Mouse (Mus musculus) layer of hippocampus, adult 9-10 months (tissue): Measurements from ENCODE around the gene Ptpn18.
"Not testable (repeated sequence)": the region's sequence is repeated elsewhere in the genome, so short reads cannot be mapped to it uniquely, and the experiment has no call there.

Source experiments
- DNase-seq: peaks from one replicate; pipeline ENCODE4 v3.0.0; 2022; ENCODE audit warnings: low spot score

The Ptpn18 gene

GRCm38 (mm10) chr1:34459284-34460060 lies at the start of gene Ptpn18:
TSS of gene Ptpn18 (plus strand) at chr1:34459762.
- peak; percentile 86 for DNase-seq

DNA sequence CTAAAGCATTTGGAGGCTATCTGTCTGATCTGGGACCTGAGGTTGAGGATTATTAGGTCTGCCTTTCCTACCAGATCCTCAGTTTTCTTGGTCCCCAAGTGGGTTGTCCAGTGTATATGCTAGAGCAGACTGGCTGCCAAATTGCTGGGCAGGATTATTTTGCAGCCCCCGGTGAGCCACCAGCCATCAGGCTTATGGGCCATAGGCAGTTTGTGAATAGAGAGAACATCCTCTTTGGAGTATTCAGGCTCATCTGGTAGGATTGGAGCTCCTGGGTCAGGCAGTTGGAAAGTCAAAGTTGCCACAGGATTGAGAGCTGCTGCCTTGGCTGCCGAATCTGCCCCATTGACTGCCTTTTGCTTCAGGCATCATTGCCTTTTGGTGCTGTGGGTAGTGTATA lies 31.1 kb upstream of the Ptpn18 start:
- DNase-seq, result no peak

DNA sequence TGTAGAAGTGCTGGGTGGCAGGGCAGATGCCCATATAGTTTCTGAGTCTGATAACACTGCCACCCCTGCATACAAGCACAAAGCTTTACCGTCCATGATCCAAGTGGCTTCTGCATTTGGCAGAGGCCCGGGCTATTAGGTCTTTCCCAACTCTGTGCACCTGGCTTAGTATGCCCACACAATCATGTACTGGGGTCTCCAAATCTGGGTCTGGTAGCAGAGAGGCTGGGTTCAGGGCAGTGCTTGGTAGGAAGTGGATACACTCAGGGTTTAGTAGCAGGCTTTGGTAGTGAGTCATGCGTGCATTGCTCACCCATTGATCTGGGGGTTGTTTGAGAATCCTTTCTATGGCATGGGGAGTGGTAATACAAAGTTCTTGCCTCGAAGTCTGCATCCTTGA lies 30.3 kb upstream of the Ptpn18 start:
- no peak for DNase-seq

DNA sequence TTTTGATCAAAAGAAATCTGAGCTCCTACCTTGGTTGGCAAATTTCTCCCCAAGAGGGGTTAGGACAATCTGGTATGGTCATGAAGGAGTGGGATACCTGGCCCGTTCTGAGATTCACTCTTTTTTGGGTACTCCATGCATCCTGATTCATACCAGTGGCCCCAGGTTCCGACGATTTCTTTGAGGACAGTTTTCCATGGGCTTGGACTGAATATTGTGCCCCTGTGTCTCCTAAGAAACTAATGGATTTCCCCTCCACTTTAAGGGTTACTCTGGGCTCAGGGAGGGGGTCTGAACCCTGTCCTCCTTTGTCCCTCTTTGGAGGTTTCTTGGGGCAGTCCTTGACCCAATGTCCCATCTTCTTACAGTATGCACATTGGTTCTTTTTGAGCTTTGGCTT lies 28.6 kb upstream of the Ptpn18 start:
- no peak for DNase-seq

GRCm38 (mm10) chr1:34431431-34431830 lies 28.1 kb upstream of the Ptpn18 start:
- no peak for DNase-seq

GRCm38 (mm10) chr1:34432411-34432775 lies 27.2 kb upstream of the Ptpn18 start:
- no peak for DNase-seq

DNA sequence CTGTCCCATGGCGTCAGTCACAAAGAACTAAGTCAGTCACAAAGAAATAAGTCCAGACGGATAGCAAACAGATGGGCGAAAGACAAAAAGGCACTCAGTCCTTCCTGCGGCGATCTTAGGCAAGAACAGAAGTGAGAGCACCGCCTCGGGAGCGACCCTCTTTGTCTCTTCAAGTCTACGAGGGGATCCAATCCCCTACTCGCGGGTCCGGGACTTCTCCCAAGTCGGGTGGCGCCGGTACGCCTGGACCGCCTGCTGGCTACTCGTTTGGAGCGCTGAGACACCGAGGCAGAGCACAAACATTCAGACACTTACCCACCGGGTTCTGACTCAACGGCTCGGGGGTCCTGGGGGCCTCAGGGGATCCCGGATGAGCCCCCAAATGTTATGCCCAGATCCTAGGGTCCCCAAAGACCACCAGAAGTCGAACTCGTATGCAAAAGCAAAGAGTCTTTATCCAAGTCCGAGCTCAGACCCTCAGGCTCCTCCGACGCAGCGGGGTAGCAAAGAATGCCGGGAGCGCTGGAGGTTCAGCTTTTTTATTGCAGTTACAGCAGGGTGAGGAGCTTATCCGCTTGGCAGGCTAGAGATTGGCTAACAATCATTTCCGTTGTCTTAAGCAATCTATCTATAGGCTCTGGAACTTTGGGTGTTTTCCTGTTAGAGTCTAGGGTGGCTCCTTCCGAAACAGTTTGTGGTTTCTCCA lies 26.6 kb upstream of the Ptpn18 start:
- no peak for DNase-seq

- no peak for DNase-seq
Observed at GRCm38 (mm10) chr1:34433891-34434521, 25.6 kb upstream of the Ptpn18 start.

- peak; percentile 88 for DNase-seq
Observed at GRCm38 (mm10) chr1:34434660-34435160, 24.9 kb upstream of the Ptpn18 start.

DNA sequence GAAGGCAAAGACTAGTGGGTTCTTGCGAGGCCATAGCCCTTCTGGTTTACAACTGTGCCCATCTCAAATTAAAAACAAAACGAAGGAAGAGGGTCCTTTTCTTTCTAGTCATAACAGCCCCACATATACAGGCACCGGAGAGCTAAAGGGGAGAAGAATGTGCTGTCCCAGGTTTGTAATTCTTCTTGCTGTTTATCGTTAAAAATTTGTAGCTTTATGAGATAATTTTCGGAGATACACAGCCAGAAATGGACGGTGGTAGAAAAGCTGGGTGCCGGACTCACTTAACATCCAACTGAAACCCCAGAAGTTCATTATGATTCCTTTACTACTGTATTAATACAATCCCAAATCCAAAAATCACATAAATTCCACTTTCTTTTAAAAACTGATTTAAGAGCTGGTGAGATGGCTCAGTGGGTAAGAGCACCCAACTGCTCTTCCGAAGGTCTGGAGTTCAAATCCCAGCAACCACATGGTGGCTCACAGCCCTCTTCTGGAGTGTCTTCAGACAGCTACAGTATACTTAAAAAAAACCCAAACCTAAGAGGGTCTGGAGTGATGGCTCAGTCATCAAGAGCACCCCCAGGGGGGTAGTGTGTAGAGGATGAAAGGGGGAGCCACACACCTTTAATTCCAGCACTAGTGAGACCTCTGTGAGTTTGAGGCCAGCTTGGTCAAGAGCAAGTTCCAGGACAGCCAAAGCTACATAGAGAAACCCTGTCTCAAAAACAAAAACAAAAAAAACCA lies 24.0 kb upstream of the Ptpn18 start:
- DNase-seq, result no peak

- DNase-seq, result no peak
Observed at GRCm38 (mm10) chr1:34436374-34436773, 23.2 kb upstream of the Ptpn18 start.

GRCm38 (mm10) chr1:34437366-34437765 lies 22.2 kb upstream of the Ptpn18 start:
- not testable (repeated sequence) for DNase-seq

DNA sequence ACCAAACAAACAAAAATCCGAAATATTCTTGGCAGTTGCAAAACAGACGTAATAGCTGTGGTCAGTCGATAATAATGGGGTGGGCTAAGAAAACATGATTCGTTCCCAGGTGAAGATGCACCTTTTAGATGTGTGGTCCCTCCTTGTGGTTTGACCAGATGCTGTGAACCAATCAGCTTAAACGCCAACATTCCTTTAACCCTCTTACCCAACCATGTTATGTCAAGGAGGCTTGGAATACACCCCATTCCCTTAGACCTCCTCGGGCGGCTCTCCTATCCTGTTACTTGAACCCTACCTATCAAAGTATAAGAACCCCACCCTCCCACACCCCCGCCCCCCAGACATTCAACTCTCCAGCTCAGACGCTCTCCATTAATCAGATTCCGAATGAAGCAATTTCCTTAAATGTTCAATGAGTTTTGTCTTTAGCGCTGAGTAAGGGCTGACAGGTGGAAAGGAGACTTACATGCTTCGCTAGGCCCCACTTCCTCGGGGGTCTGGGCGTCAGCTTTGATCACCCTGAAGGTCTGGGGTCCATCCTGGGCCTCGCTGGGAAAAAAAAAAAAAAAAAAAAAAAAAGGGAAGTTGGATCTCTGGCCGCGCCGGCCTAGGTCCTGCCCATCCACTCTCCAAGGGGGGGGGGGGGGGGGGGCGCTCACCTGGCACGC lies 21.0 kb upstream of the Ptpn18 start:
- no peak for DNase-seq

DNA sequence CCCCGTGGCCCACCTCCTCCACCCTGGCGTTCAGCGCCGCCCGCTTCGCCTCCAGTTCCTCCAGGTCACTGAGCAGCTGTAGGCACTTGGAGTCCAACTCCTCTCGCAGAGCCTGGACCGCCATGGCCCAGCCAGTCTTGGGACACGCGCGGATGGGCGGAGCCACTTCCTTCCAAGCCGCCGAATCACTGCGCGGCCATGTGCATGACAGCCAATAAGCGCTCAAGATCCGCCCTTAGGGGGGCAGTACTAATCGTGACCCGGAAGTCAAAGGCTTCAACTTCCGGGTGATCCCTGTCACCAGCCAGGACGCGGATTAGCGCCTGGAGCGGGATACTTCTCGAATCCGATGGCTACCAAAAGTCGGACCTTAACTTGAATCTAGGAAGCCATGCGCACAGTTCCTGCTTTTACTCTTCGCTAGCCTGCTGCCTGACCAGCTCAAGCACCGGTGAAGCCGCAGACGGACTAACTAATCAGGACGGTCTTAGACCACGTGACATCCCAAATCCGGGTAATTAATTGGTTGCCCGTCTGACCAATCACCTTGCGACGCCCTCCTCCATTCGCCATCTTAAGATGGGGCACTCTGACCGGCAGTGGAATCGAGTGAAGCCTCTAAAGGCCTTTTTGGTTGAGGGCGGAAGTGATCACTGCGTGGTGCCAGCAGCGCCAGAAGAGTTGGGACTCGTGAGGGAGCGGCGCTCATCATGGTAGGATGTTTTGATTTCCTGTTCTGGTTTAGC lies 20.2 kb upstream of the Ptpn18 start, which contains the start of the genes Ccdc115 and Imp4:
Ccdc115 (minus strand) TSS at position 458 of the 746 bp plus-strand sequence.
Imp4 (plus strand) TSS at position 637 of the 746 bp plus-strand sequence.
- DNase-seq, result peak; percentile 97

- no peak for DNase-seq
Observed at GRCm38 (mm10) chr1:34439961-34440630, 19.5 kb upstream of the Ptpn18 start.

DNA sequence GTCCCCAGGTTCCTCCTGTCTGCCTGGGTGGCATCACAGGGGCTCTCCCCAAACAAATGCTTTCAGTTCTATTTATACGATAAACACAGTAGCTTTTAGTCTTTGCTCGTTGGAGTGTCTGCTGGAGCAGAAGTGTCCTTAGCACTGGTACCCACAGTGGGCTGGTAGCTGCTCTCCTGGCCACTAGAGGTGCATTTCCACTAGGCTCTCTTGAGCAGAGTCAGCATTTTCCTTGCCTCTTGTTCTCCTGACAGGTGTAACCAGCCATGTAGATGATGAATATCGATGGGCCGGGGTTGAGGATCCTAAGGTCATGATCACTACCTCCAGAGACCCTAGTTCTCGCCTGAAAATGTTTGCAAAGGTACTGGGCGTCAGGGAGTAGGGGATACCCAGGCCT lies 16.4 kb upstream of the Ptpn18 start:
- DNase-seq, result no peak

DNA sequence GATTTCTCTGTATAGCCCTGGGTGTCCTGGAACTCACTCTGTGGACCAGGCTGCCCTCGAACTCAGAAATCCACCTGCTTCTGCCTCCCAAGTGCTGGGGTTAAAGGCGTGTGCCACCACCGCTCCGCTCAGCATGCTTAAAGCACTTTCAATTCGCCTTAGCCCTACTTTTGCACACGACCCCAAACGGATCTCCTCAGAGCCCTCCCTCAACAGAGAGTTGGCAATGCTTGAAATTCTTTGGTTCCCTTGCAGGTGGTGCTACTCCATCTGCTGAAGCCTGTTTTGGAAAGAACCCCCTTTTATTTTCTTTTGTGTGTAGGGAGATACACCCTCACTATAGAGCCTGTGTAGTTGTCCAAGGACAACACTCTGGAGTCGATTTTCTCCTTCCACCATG lies 1.1 kb upstream of the Ptpn18 start:
- DNase-seq, result no peak

DNA sequence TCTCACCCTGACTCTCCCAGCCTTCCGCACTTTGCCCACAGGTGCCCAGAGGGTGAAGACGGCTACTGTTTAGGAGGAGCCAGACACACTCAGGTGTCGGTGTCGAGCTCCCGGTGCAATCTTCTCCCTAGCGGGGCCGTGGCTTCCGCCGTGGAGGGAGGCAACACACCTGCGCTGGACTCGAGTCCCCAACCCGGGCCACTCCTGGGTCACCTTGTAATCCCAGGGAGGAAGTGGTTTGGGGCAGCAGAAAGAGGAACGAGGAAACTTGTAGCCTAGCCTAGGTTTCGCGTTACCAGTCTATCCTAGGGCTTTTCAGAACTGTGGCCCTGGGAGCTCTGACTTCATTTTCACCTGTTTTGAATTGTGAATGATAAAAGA lies 489 bp downstream of the Ptpn18 start:
- no peak for DNase-seq

DNA sequence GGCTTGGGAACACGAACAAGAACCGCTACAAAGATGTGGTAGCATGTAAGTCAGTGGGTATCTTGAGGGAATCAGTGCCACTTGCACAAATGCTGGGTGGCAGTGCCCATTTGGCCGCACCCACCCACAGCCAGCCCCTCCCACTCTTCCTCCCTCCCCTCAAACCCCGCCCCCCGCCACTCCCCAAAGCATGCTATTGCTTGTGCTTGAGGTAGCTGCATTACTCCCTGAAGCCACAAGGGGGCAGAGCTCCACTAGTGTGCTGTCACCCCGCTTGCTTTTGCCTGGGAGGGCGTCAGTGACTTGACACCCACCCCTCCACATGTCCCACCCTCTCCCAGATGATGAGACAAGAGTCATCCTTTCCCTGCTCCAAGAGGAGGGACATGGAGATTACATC lies 3.2 kb downstream of the Ptpn18 start:
- DNase-seq, result no peak

DNA sequence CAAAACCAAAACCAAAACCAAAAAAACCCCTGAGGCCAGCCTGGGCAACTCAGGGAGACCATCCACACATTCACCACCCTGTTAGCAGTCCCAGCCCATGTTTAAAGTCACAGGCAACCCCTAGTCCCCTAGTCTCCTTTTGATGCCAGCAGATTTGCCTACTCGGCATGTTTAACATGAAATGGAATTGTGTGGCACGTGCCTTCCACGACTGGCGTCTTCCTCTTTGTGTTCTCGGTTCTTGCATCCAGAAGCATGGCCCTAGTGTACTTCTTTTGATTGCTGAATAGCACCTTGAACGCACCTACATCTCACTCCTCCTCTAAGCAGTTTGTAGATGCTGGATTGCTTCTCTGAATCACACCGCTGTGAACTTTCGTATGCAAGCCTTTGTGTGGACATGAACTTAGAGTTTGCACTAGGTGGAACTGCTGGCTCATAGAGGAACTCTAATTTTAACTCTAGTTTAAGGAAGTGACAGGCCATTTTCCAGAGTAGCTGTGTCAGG lies 4.8 kb downstream of the Ptpn18 start:
- DNase-seq, result no peak
